Mouse (Mus musculus) heart, embryonic 11.5 days (tissue): ENCODE data around the gene Esyt1. TPM values are rescaled to one million over a fixed set of nuclear protein-coding genes. Genes with fewer than 3 reads are reported as not detected.
"Not testable (repeated sequence)": the region's sequence is repeated elsewhere in the genome, so short reads cannot be mapped to it uniquely, and the experiment has no call there.

Experiments used
- ATAC-seq: fragments of 200-750 bp; cut with Nextera tagmentation; replicated peaks from 2 replicates; pipeline ENCODE4 v1.8.0; 2017; ENCODE audit warnings: moderate library complexity; ENCODE audit not compliant: insufficient number of reproducible peaks, low FRiP score, low TSS enrichment
- H3K27ac ChIP-seq: fragments of 300-500 bp; sonication (generic); 2 replicates; pipeline ENCODE4 v1.5.1; 2014; ENCODE audit warnings: mild to moderate bottlenecking, low read depth, low read length
- H3K27me3 ChIP-seq: fragments of 300-500 bp; sonication (generic); 2 replicates; pipeline ENCODE4 v1.6.1; 2014; ENCODE audit warnings: mild to moderate bottlenecking, low read length, mixed read lengths; ENCODE audit not compliant: control insufficient read depth, insufficient read depth
- H3K36me3 ChIP-seq: fragments of 300-500 bp; sonication (generic); 2 replicates; pipeline ENCODE4 v1.6.1; 2014; ENCODE audit warnings: mild to moderate bottlenecking, low read length, moderate library complexity, mixed read lengths; ENCODE audit not compliant: control insufficient read depth, insufficient read depth
- H3K4me1 ChIP-seq: fragments of 300-500 bp; sonication (generic); 2 replicates; pipeline ENCODE4 v1.6.1; 2014; ENCODE audit warnings: low read length; ENCODE audit not compliant: control insufficient read depth, insufficient read depth
- H3K4me2 ChIP-seq: fragments of 300-500 bp; sonication (generic); 2 replicates; pipeline ENCODE4 v1.6.1; 2014; ENCODE audit warnings: mild to moderate bottlenecking, moderate library complexity
- H3K4me3 ChIP-seq: fragments of 300-500 bp; sonication (generic); 2 replicates; pipeline ENCODE4 v1.5.1; 2014; ENCODE audit warnings: low read depth, low read length
- H3K9ac ChIP-seq: fragments of 300-500 bp; sonication (generic); 2 replicates; pipeline ENCODE4 v1.6.1; 2014; ENCODE audit warnings: mild to moderate bottlenecking, low read depth, low read length, moderate library complexity
- H3K9me3 ChIP-seq: fragments of 300-500 bp; sonication (generic); replicated peaks from 2 replicates; pipeline ENCODE4 v1.6.1; 2016; ENCODE audit warnings: low read length; ENCODE audit not compliant: control insufficient read depth
- WGBS: fragments of 180-500 bp; shearing (Covaris S2); extraction: QIAGEN DNeasy Blood & Tissue Kit; methylation state at CpG from one replicate; pipeline ENCODE4 v1.1.7; 2014; ENCODE audit not compliant: insufficient replicate concordance; 5-methylcytosine and 5-hydroxymethylcytosine counted together
- polyA plus RNA-seq: library from polyadenylated mRNA; unstranded; fragments of >200 nt; fragmentation: Nextera tagmentation; extraction: Ambion mirVana; gene quantifications from 2 replicates; pipeline ENCODE4 v1.2.1, GENCODE M21; 2014

Esyt1 gene
- polyA plus RNA-seq, 1 experiment from 2014 or later: 14.5 TPM

DNA sequence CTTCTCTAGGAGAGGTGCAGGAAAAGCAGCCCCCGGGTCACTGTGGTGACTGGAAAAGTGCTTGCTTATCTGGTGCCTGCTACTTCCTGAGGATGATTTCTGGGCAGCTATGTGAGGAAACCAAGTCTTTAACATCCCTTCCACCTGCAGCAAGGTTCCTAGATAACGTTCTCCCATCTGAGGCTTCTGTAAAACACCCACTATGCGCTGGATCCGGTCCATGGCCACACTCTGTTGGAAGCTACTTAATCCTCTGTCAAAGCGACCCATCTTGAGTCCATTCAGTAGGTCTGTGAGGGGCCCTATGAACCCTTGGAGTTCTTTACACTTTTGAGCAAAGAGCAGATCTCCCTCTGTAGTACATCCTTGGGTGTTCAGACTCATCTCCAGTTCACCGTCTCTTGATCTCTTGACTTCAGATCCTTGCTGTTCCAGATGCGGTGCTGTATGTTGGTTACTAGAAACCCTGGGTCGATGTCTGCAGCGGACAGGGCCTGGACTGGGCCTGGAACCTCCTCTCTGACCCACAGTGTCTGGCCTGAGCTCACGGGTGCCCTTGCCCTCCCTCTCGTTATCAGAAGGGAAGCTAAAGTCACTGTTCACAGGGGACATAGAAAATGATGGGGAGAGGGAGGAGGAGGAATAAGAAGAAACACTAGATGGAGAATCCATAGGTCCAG is 24.6 kb upstream of the Esyt1 start:
- not testable (repeated sequence) for H3K9me3 ChIP-seq, H3K27me3 ChIP-seq, H3K27ac ChIP-seq, H3K4me2 ChIP-seq, ATAC-seq, H3K36me3 ChIP-seq, H3K4me1 ChIP-seq, H3K4me3 ChIP-seq, H3K9ac ChIP-seq
- WGBS: 78% methylated on average over 11 of the region's 11 CpGs

DNA sequence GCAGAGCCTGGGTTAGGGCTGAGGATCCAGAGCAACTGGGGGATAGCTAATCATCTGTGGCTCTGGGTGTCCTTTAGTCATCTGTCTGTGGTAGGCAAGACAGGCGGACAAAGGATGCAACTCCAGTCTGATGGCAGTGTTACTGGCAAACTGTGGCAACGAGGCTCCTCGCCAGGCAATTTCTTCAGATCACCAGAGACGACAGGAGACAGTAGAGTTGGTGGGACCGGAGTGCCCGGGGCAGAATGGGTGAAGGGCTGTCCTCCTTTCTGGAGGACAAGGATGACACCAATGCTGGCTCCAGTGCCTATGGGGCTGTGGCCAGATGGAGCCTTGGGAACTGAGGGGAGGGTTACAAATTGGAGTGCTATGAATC is 24.0 kb upstream of the Esyt1 start:
- H3K4me1 ChIP-seq, H3K27me3 ChIP-seq, H3K4me3 ChIP-seq, H3K27ac ChIP-seq, H3K36me3 ChIP-seq, H3K9ac ChIP-seq, H3K9me3 ChIP-seq, ATAC-seq: not testable (repeated sequence)
- 60% methylated on average over 6 of the region's 6 CpGs for WGBS
- H3K4me2 ChIP-seq: peak overlapping the region; percentile 87; the same call in 1 of the 2 replicates

DNA sequence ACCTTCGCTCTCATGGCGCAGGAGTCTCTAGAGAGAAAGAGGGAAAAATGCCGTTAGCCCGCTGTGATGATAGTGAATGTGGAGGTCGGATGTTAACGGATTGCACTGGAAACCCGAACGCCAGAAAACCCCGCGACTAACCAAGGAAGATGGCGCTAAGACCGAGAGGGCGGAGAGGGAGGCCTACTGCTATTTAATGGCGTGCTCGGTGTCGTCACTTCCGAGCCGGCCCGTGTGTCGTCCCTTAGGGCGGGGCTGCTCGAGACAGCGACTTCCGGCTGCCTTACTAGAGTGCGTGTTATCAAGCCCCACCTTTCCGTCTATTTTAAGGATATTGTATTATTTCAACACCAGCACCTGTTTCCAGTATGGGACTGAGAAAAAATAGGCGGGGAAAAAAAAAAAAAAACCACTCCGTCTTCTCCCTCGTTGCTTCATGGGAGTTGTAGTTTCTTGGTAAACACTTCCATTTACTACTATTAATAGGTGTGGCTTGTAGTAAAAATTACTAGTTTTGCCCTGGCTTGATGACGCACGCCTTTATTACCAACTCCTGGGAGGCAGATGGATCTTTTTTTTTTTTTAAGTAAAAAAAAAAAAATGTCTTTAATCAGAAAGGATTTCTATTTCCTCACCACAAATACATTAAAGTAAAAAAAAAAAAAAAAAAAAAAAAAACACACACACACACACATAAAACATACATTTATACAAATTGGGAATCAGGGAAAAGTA is 23.4 kb upstream of the Esyt1 start, which contains the start of gene Rpl41:
Gene Rpl41 (minus strand): TSS at position 359 of the 735 bp plus-strand sequence.
- ATAC-seq: peak; percentile 89
- Histone ChIP-seq H3K4me2 (peak within 1 kb of the TSS; percentile 87), H3K9me3 (no peaks in the 10 kb centered on the region), H3K4me3 (peak within 1 kb of the TSS; percentile 84), H3K27me3 (no peaks in the 10 kb centered on the region), H3K36me3 (peaks cover 10% of the 10 kb centered on the region; the same call in 1 of the 2 replicates), H3K9ac (peak within 1 kb of the TSS; percentile 95), H3K4me1 (peaks cover 5% of the 10 kb centered on the region), H3K27ac (peak within 1 kb of the TSS; percentile 94)
- under 1% methylated on average over 31 of the region's 31 CpGs for whole genome bisulfite sequencing

DNA sequence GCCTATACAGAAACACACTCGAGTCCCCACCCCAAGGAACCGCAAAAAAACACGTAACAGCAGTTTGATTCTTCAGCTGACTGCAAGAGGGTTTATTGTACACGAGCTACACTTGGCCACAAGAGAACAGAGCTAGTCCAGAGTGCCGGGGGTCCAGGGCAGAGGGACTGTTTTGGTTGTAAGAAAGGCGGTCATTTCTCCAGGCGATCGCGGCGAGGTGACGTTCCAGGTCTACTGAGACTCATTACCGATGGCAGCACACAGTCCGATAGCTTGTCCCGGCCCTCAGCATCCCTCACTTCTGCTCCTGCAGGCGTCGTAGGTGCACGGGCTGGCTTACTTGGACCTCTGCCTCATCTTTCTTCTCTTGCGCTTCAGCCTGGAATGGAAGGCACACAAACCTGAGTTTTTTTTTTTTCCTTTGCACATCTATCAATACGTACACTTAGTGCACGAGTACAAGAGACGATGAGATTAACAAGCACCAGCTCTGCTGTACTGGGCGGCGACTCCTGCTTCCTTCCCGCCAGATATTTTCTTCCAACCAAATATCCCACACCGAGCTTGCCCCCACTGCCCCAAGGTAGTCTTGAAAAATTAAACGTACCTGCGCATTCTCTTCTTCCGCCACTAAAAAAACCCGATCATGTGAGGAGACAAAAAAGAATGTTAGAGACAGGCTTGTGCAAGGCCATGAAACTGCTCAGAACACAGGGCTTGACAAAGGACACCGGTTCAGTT is 22.6 kb upstream of the Esyt1 start:
- under 1% methylated on average over 27 of the region's 30 CpGs for WGBS
- Histone ChIP-seq H3K4me2 (peak overlapping the region; percentile 87), H3K36me3 (peaks cover 15% of the 10 kb centered on the region), H3K27ac (peak overlapping the region; percentile 94), H3K4me3 (peak overlapping the region; percentile 84), H3K9ac (peak overlapping the region; percentile 95), H3K4me1 (peaks cover 14% of the 10 kb centered on the region)
- H3K27me3 ChIP-seq, ATAC-seq, H3K9me3 ChIP-seq: not testable (repeated sequence)

DNA sequence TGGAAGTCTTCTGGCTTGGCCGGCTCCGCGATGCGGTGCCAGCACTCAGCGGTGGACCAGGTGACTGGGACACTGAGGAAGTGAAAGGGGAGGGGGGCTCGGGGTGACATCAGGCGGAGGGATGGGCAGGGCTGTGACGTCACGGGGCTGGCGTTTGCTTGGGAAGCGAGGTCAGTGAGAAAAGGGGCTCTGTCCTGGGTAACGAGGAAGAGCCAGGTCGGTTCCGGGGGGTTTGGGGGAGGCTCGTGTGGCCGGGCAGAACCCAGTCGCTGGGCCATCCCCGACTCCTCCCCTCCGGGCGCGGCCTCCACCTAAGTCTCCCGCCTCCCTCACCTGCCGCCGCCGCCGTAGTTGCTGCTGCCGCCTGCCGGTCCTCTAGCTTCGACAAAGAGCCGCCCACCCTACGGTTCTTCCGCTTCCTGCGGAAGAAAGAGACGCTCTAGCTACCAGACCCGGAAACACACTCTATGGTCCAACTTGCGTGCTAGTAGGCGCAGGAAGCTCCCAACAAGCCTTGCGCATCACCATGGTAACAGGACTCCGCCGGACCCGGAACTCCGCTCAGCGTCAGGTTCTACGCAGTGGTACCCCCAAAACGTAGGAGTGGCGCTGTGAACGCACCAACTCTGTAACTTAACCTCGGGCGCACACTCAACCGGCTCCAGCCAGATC is 21.8 kb upstream of the Esyt1 start, which contains the start of gene Zc3h10:
Gene Zc3h10 (minus strand): TSS at position 414 of the 672 bp plus-strand sequence.
- Histone ChIP-seq H3K4me1 (peaks cover 18% of the 10 kb centered on the region), H3K9me3 (no peaks in the 10 kb centered on the region), H3K27ac (peak within 1 kb of the TSS; percentile 94), H3K9ac (peak within 1 kb of the TSS; percentile 95), H3K4me2 (peak within 1 kb of the TSS; percentile 87), H3K27me3 (no peaks in the 10 kb centered on the region), H3K4me3 (peak within 1 kb of the TSS; percentile 84), H3K36me3 (peaks cover 18% of the 10 kb centered on the region)
- peak; percentile 83 for ATAC-seq
- under 1% methylated on average over 49 of the region's 50 CpGs for WGBS

DNA sequence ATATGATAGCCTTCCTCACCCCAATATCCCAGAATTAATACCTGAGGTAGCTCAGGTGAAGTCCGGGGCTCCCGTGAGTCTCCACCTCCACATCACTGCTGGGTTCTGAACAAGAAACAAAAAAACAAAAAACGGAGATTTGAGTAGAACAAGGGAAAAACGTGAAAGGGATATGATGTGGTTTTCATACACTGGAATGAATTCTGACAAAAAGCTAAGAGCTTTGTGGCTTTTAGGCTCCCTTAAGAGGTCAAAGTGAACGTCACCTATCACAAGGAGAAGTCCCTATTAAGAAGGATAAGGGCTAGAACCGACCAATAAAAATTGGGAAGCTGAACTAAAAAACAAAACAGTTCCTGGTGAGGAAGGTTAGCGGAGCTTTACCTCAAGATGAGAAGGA is 21.1 kb upstream of the Esyt1 start:
- Histone ChIP-seq H3K4me1 (peaks cover 18% of the 10 kb centered on the region), H3K4me2 (peak overlapping the region; percentile 87), H3K27ac (peak overlapping the region; percentile 94), H3K9me3 (no peaks in the 10 kb centered on the region), H3K9ac (peak overlapping the region; percentile 70), H3K36me3 (peaks cover 21% of the 10 kb centered on the region), H3K4me3 (peak overlapping the region; percentile 84), H3K27me3 (no peaks in the 10 kb centered on the region)
- 17% methylated on average over 7 of the region's 7 CpGs for WGBS
- ATAC-seq: no peak

DNA sequence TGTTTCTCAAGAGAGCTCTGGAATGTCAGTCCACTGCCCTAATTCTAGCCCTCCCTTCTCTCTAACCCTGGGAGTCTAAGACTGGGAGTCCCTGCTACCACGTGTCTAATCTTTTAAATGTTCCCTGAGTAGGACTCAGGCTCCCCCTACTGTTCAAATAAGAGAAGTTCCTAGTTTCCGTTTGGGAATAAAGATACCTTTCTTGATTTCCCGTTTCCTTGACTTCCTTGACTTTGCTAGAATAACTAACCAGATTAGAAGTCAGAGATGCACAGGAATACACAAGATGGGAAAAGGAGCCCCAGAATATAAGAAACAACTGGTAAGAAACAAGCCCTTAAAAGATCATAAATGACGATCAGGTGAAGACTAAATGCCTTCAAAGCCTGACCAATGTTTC is 20.7 kb upstream of the Esyt1 start:
- peak overlapping the region; percentile 94; the same call in 1 of the 2 replicates for H3K27ac ChIP-seq
- H3K36me3 ChIP-seq: peaks cover 21% of the 10 kb centered on the region
- H3K4me3 ChIP-seq: peak overlapping the region; percentile 84
- peak overlapping the region; percentile 70 for H3K9ac ChIP-seq
- 15% methylated on average over 4 of the region's 4 CpGs for WGBS
- ATAC-seq: no peak
- H3K4me1 ChIP-seq: peaks cover 18% of the 10 kb centered on the region
- H3K27me3 ChIP-seq: no peaks in the 10 kb centered on the region
- peak overlapping the region; percentile 87 for H3K4me2 ChIP-seq
- H3K9me3 ChIP-seq: no peaks in the 10 kb centered on the region

DNA sequence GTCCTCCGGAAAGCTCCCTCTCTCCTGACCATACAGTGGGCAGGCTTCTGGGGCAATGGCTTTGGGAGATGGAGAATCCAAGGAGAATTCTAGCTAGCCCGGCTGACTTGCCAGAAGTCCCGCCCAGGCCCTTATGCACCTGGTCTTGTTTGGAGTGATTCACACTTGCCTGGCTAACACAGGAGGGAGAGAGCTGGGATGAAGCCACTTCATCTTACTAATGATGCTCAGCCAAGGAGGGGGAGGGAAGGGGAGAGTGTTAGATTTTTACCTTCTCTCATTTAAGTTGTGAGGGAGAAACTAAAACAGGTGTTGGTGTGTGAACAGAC is 19.9 kb upstream of the Esyt1 start:
- no peak overlapping the region for H3K9ac ChIP-seq
- ATAC-seq: no peak
- no peaks in the 10 kb centered on the region for H3K27me3 ChIP-seq
- H3K27ac ChIP-seq: no peak overlapping the region
- H3K4me1 ChIP-seq: peaks cover 18% of the 10 kb centered on the region
- H3K4me3 ChIP-seq: no peak overlapping the region
- peaks cover 21% of the 10 kb centered on the region for H3K36me3 ChIP-seq
- no peaks in the 10 kb centered on the region for H3K9me3 ChIP-seq
- WGBS: 86% methylated on average over 3 of the region's 3 CpGs
- H3K4me2 ChIP-seq: no peak overlapping the region
